Mouse (Mus musculus) MEL (cell line): Measurements from ENCODE around the gene Sprr1b. TPM values are rescaled to one million over a fixed set of nuclear protein-coding genes. Genes with fewer than 3 reads are reported as not detected.

ENCODE experiments used
- DNase-seq: peaks from one replicate; pipeline ENCODE4 v3.0.0; 2011; ENCODE audit warnings: low read depth, low spot score
- H3K27ac ChIP-seq: 2 replicates; pipeline ENCODE4 v1.5.1; 2012; ENCODE audit warnings: low read depth, mild to moderate bottlenecking, control low read depth, low read length, moderate library complexity; ENCODE audit not compliant: control insufficient read depth
- H3K27me3 ChIP-seq, 2 experiments: fragments of 150-350 bp in 1 of 2; sonication (generic) in 1 of 2; 2 replicates each; pipeline ENCODE4 v1.6.1; 2012; ENCODE audit warnings: low read length in 2 of 2, mild to moderate bottlenecking in 2 of 2, improper control_type of control experiment in 1 of 2, moderate library complexity in 1 of 2; ENCODE audit not compliant: insufficient read depth in 2 of 2, control insufficient read depth in 1 of 2
- H3K36me3 ChIP-seq, 2 experiments: 2 replicates each; pipeline ENCODE4 v1.6.1; 2012 to 2014; ENCODE audit warnings: low read length in 2 of 2, improper control_type of control experiment in 1 of 2, inconsistent platforms in 1 of 2, mild to moderate bottlenecking in 1 of 2; ENCODE audit not compliant: insufficient read depth in 2 of 2, control insufficient read depth in 1 of 2
- H3K4me1 ChIP-seq, 2 experiments: fragments of 150-350 bp in 1 of 2; sonication (generic) in 1 of 2; 2 replicates each; pipeline ENCODE4 v1.6.1; 2012; ENCODE audit warnings: low read length in 2 of 2, improper control_type of control experiment in 1 of 2, mild to moderate bottlenecking in 1 of 2; ENCODE audit not compliant: insufficient read depth in 2 of 2, control insufficient read depth in 1 of 2
- H3K4me3 ChIP-seq, 2 experiments: fragments of 150-350 bp in 1 of 2; sonication (generic) in 1 of 2; 2 replicates each; pipeline ENCODE4 v1.5.1; 2012; ENCODE audit warnings: low read depth in 2 of 2, low read length in 2 of 2, mild to moderate bottlenecking in 2 of 2, moderate library complexity in 2 of 2, control low read depth in 1 of 2, improper control_type of control experiment in 1 of 2; ENCODE audit not compliant: control insufficient read depth in 1 of 2, insufficient read depth in 1 of 2
- H3K79me2 ChIP-seq: 2 replicates; pipeline ENCODE4 v1.6.1; 2012; ENCODE audit warnings: mild to moderate bottlenecking, low read length, moderate library complexity; ENCODE audit not compliant: control insufficient read depth, poor library complexity, insufficient read depth
- H3K9ac ChIP-seq: 2 replicates; pipeline ENCODE4 v1.6.1; 2012; ENCODE audit warnings: low read depth, mild to moderate bottlenecking, control low read depth, low read length, moderate library complexity; ENCODE audit not compliant: control insufficient read depth, poor library complexity, severe bottlenecking
- H3K9me3 ChIP-seq: fragments of 150-350 bp; sonication (generic); replicated peaks from 2 replicates; pipeline ENCODE4 v1.6.1; 2012; ENCODE audit warnings: mild to moderate bottlenecking, low read length, improper control_type of control experiment, moderate library complexity; ENCODE audit not compliant: insufficient read depth
- BHLHE40 ChIP-seq: IDR thresholded peaks from 2 replicates; pipeline ENCODE4 v1.6.1; 2012; ENCODE audit warnings: low read depth, mild to moderate bottlenecking, inconsistent platforms, low read length, improper control_type of control experiment, borderline replicate concordance
- CHD2 ChIP-seq: IDR thresholded peaks from 2 replicates; pipeline ENCODE4 v1.6.1; 2011; ENCODE audit warnings: low read length, improper control_type of control experiment
- CTCF ChIP-seq, 3 experiments: IDR thresholded peaks in 2 of 3; conservative IDR thresholded peaks in 1 of 3; 2 replicates each; pipeline ENCODE4 v1.5.1; 2011 to 2012; ENCODE audit warnings: low read length in 3 of 3, low read depth in 2 of 3, mild to moderate bottlenecking in 2 of 3, improper control_type of control experiment in 1 of 3, inconsistent platforms in 1 of 3, mixed read lengths in 1 of 3, moderate library complexity in 1 of 3; ENCODE audit not compliant: control insufficient read depth in 1 of 3, insufficient read depth in 1 of 3, poor library complexity in 1 of 3, severe bottlenecking in 1 of 3
- E2F4 ChIP-seq: IDR thresholded peaks from 2 replicates; pipeline ENCODE4 v1.6.1; 2011; ENCODE audit warnings: low read depth, low read length, improper control_type of control experiment, borderline replicate concordance
- ELF1 ChIP-seq: IDR thresholded peaks from 2 replicates; pipeline ENCODE4 v1.6.1; 2014; ENCODE audit warnings: low read depth, mild to moderate bottlenecking, inconsistent platforms, low read length, improper control_type of control experiment, moderate library complexity
- ETS1 ChIP-seq: IDR thresholded peaks from 2 replicates; pipeline ENCODE4 v1.6.1; 2012; ENCODE audit warnings: low read depth, mild to moderate bottlenecking, inconsistent platforms, low read length, improper control_type of control experiment, moderate library complexity
- GABPA ChIP-seq: IDR thresholded peaks from 2 replicates; pipeline ENCODE4 v1.6.1; 2012; ENCODE audit warnings: low read depth, mild to moderate bottlenecking, inconsistent platforms, low read length, improper control_type of control experiment, moderate library complexity
- GATA1 ChIP-seq: IDR thresholded peaks from 2 replicates; pipeline ENCODE4 v1.6.1; 2011; ENCODE audit warnings: low read depth, low read length, improper control_type of control experiment
- JUND ChIP-seq: IDR thresholded peaks from 2 replicates; pipeline ENCODE4 v1.6.1; 2011; ENCODE audit warnings: low read depth, mild to moderate bottlenecking, improper control_type of control experiment, low read length
- KAT2A ChIP-seq: conservative IDR thresholded peaks from 2 replicates; pipeline ENCODE4 v1.6.1; 2012; ENCODE audit warnings: low read depth, low read length, improper control_type of control experiment, inconsistent platforms
- MAFK ChIP-seq: IDR thresholded peaks from 2 replicates; pipeline ENCODE4 v1.6.1; 2011; ENCODE audit warnings: low read depth, mild to moderate bottlenecking, low read length, improper control_type of control experiment, borderline replicate concordance
- MAX ChIP-seq: IDR thresholded peaks from 2 replicates; pipeline ENCODE4 v1.6.1; 2011; ENCODE audit warnings: low read length, improper control_type of control experiment
- MAZ ChIP-seq: IDR thresholded peaks from 2 replicates; pipeline ENCODE4 v1.6.1; 2012; ENCODE audit warnings: low read depth, mild to moderate bottlenecking, inconsistent platforms, low read length, improper control_type of control experiment
- MEF2A ChIP-seq: IDR thresholded peaks from 2 replicates; pipeline ENCODE4 v1.6.1; 2014; ENCODE audit warnings: low read depth, mild to moderate bottlenecking, inconsistent platforms, low read length, improper control_type of control experiment; ENCODE audit not compliant: poor library complexity, insufficient replicate concordance, severe bottlenecking; ENCODE audit errors: extremely low read depth
- MXI1 ChIP-seq: IDR thresholded peaks from 2 replicates; pipeline ENCODE4 v1.6.1; 2011; ENCODE audit warnings: mild to moderate bottlenecking, low read depth, low read length, improper control_type of control experiment
- MYB ChIP-seq: IDR thresholded peaks from 2 replicates; pipeline ENCODE4 v1.6.1; 2011; ENCODE audit warnings: mild to moderate bottlenecking, low read depth, low read length, improper control_type of control experiment
- MYC ChIP-seq: IDR thresholded peaks from 2 replicates; pipeline ENCODE4 v1.6.1; 2011; ENCODE audit warnings: low read depth, mild to moderate bottlenecking, low read length, improper control_type of control experiment, moderate library complexity
- NELFE ChIP-seq: IDR thresholded peaks from 2 replicates; pipeline ENCODE4 v1.6.1; 2011; ENCODE audit warnings: low read depth, low read length, improper control_type of control experiment
- NRF1 ChIP-seq: IDR thresholded peaks from 2 replicates; pipeline ENCODE4 v1.6.1; 2014; ENCODE audit warnings: low read depth, mild to moderate bottlenecking, inconsistent platforms, low read length, improper control_type of control experiment, moderate library complexity; ENCODE audit not compliant: poor library complexity, insufficient read depth, severe bottlenecking
- POLR2A ChIP-seq, 2 experiments: IDR thresholded peaks; 2 replicates each; pipeline ENCODE4 v1.6.1; 2011 to 2012; ENCODE audit warnings: low read length in 2 of 2, mild to moderate bottlenecking in 2 of 2, control low read depth in 1 of 2, improper control_type of control experiment in 1 of 2, low read depth in 1 of 2, moderate library complexity in 1 of 2; ENCODE audit not compliant: control insufficient read depth in 1 of 2, insufficient read depth in 1 of 2, poor library complexity in 1 of 2
- RCOR1 ChIP-seq: IDR thresholded peaks from 2 replicates; pipeline ENCODE4 v1.6.1; 2012; ENCODE audit warnings: low read depth, mild to moderate bottlenecking, inconsistent platforms, low read length, improper control_type of control experiment
- SIN3A ChIP-seq: IDR thresholded peaks from 2 replicates; pipeline ENCODE4 v1.6.1; 2012; ENCODE audit warnings: low read length, improper control_type of control experiment, inconsistent platforms
- TAL1 ChIP-seq: IDR thresholded peaks from 2 replicates; pipeline ENCODE4 v1.6.1; 2012; ENCODE audit warnings: mild to moderate bottlenecking, inconsistent platforms, low read length, moderate library complexity, mixed read lengths
- TCF12 ChIP-seq: IDR thresholded peaks from 2 replicates; pipeline ENCODE4 v1.6.1; 2014; ENCODE audit warnings: low read depth, mild to moderate bottlenecking, inconsistent platforms, low read length, improper control_type of control experiment, moderate library complexity
- USF1 ChIP-seq: IDR thresholded peaks from 2 replicates; pipeline ENCODE4 v1.6.1; 2014; ENCODE audit warnings: low read depth, mild to moderate bottlenecking, inconsistent platforms, low read length, improper control_type of control experiment, moderate library complexity
- ZC3H11A ChIP-seq: IDR thresholded peaks from 2 replicates; pipeline ENCODE4 v1.6.1; 2012; ENCODE audit warnings: low read depth, mild to moderate bottlenecking, inconsistent platforms, low read length, improper control_type of control experiment
- ZKSCAN1 ChIP-seq: IDR thresholded peaks from 2 replicates; pipeline ENCODE4 v1.6.1; 2012; ENCODE audit warnings: low read depth, mild to moderate bottlenecking, inconsistent platforms, low read length, improper control_type of control experiment, moderate library complexity
- polyA plus RNA-seq, 2 experiments: library from polyadenylated mRNA; stranded (reverse) in 1 of 2; unstranded in 1 of 2; fragments of >175 nt in 1 of 2; fragments of >200 nt in 1 of 2; gene quantifications; 2 replicates each; pipeline versions ENCODE4 v1.2.1 to v1.2.4; 2012; ENCODE audit warnings: low replicate concordance in 2 of 2, low read depth in 1 of 2; ENCODE audit not compliant: insufficient read length in 2 of 2, insufficient read depth in 1 of 2, missing spikeins in 1 of 2
- total RNA-seq: library from RNA; depleted of rRNA; stranded (reverse); fragments of 300-350 nt; gene quantifications from 2 replicates; pipeline ENCODE4 v1.2.3, GENCODE M21; 2012

The Sprr1b gene
- total and polyA plus RNA-seq, 3 experiments = not detected

GRCm38 (mm10) chr3:92455151-92455550 lies 16.6 kb upstream of the Sprr1b start:
- Histone ChIP-seq H3K27me3 (no peaks in the 10 kb centered on the region), H3K27ac (no peak overlapping the region), H3K4me3 (no peak overlapping the region), H3K4me1 (no peaks in the 10 kb centered on the region), H3K9me3 (no peaks in the 10 kb centered on the region), H3K9ac (no peak overlapping the region), H3K36me3 (no peaks in the 10 kb centered on the region), H3K79me2 (no peaks in the 10 kb centered on the region)
- no peak for DNase-seq
- TF ChIP-seq KAT2A = no peak
- no peak for TF ChIP-seq RCOR1
- TF ChIP-seq CHD2 = no peak
- no peak for TF ChIP-seq USF1
- TF ChIP-seq JUND = no peak
- no peak for TF ChIP-seq TAL1
- TF ChIP-seq CTCF (IDR thresholded peaks at IDR 0.05 in 2 of 3, conservative IDR thresholded peaks at IDR 0.05 in 1 of 3; ENCODE audit: control insufficient read depth in 1 of 3, insufficient read depth in 1 of 3, low read depth in 2 of 3, low read length in 3 of 3, poor library complexity in 1 of 3, severe bottlenecking in 1 of 3) = no peak
- TF ChIP-seq NRF1 = no peak
- TF ChIP-seq SIN3A = no peak
- no peak for TF ChIP-seq ZC3H11A
- no peak for TF ChIP-seq ELF1
- no peak for TF ChIP-seq MAFK
- no peak for TF ChIP-seq NELFE
- no peak for TF ChIP-seq E2F4
- no peak for TF ChIP-seq ZKSCAN1
- no peak for TF ChIP-seq MEF2A

GRCm38 (mm10) chr3:92440177-92440576 lies 1.6 kb upstream of the Sprr1b start:
- Histone ChIP-seq H3K27me3 (no peaks in the 10 kb centered on the region), H3K4me3 (no peak overlapping the region), H3K9me3 (no peaks in the 10 kb centered on the region), H3K79me2 (no peaks in the 10 kb centered on the region), H3K36me3 (no peaks in the 10 kb centered on the region), H3K27ac (no peak overlapping the region), H3K9ac (no peak overlapping the region), H3K4me1 (no peaks in the 10 kb centered on the region)
- TF ChIP-seq ELF1 (no peak), NELFE (no peak), CTCF (IDR thresholded peaks at IDR 0.05 in 2 of 3, conservative IDR thresholded peaks at IDR 0.05 in 1 of 3; ENCODE audit: control insufficient read depth in 1 of 3, insufficient read depth in 1 of 3, low read depth in 2 of 3, low read length in 3 of 3, poor library complexity in 1 of 3, severe bottlenecking in 1 of 3) (no peak), ETS1 (no peak), MAFK (no peak), MAX (no peak), CHD2 (no peak), GABPA (no peak), MAZ (no peak), MYC (no peak), TCF12 (no peak), POLR2A (IDR thresholded peaks at IDR 0.05; ENCODE audit: control insufficient read depth in 1 of 2, insufficient read depth in 1 of 2, low read depth in 1 of 2, low read length in 2 of 2, poor library complexity in 1 of 2) (no peak), MYB (no peak), ZC3H11A (no peak), BHLHE40 (no peak), GATA1 (no peak), MXI1 (no peak), E2F4 (no peak)
- DNase-seq = no peak
